Mouse (Mus musculus) adrenal gland (tissue): Measurements from ENCODE around the gene Cacna1f.

Source experiments
- intact Hi-C: fragments of 180-260 bp; cut with DNase I; formaldehyde crosslinking; loops from one replicate; pipeline ENCODE4 v1.15.1; 2025
- long read RNA-seq, 2 experiments: library from polyadenylated mRNA; unstranded; transcript quantifications; one replicate each; pipeline ENCODE4 v2.0.0; 2020; ENCODE audit warnings: borderline replicate concordance in 1 of 2; ENCODE audit not compliant: insufficient replicate concordance in 1 of 2

The Cacna1f gene
- long read RNA-seq, experiment 1 = 0 reads
- long read RNA-seq, experiment 2, partial matches to known transcripts = 2 of 2 reads
- long read RNA-seq, experiment 2, other reads (novel, unspliced or antisense) = 0 of 2 reads

DNA sequence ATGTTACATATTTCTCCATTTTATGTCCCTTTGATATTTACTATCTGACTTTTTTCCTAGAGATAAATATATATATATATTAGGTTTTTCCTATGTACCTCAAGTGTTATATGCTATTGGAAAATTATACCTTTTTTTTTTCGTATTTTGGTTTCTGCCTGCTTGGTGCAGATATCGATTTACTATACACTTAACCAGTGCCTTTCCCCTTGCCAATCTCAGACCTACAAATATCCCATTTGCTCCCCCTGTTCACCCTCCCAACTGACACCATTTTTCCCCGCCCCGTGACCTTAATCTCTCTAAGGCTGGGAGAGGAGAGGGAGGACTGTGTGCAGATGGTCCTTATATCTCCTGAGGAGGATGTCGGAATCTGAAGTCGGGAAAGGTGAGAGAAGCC lies at the start of gene Cacna1f:
Cacna1f (plus strand) TSS at position 301 of the 400 bp plus-strand sequence.
- intact Hi-C loops = no loop called here

DNA sequence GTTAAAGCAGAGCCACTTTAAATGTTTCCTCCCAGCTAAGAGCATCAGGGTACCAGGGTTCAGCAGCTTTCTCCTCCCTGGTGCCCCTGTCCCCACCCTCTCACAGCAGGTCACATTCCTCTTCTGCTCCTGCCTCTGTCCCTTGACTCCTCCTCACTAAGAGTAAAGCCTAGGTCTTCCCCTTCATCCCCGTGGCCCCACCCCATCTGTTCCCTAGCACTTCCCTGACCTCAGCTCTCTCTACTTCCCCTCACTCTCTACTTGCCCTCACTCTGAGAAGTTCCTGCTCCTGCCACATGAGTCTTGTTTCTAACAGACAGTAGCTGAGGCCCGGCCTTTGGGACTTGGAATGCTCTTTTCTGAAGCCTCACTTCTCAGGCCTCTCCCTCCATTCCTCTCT lies 43.8 kb upstream of the Cacna1f start:
- intact Hi-C loops = loop anchor here (10.0 kb wide), 1 partner anchor 78 kb away; no protein-coding TSS in a partner anchor

GRCm38 (mm10) chrX:7566352-7566751 lies 40.5 kb upstream of the Cacna1f start:
- intact Hi-C loops = loop anchor here (10.0 kb wide), 1 partner anchor 82 kb away; no protein-coding TSS in a partner anchor

- intact Hi-C loops = loop anchor here (10.0 kb wide), 1 partner anchor 83 kb away; no protein-coding TSS in a partner anchor
Observed at GRCm38 (mm10) chrX:7567491-7567890, 39.4 kb upstream of the Cacna1f start.

GRCm38 (mm10) chrX:7570481-7571175 lies 36.3 kb upstream of the Cacna1f start:
- intact Hi-C loops = no loop called here

DNA sequence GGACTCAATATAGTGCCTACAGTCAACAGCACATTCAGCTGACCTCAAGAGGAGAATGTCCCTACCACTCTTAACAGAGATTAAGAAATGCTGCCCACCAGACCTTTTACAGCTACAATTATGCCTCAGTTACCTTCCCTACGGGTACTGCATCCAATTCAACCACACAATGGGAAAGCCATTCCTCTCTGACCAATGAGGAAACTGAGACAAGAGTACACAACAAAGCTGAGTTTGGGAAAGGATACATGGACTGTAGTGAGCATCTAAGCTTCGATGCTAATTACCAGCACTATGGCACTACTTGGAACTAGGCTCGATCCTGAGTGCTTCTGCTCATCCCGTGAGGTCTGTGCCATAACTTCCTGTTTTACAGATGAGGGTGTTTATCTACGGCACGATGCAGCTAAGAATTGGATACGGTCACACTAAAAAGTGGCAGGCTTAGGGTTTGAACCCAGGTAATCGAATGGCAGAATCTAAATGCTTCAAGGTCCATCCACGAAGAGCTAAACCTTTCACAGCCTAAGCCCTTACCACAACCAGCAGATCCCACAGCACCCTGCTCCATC lies 35.2 kb upstream of the Cacna1f start:
- intact Hi-C loops = no loop called here

- intact Hi-C loops = no loop called here
Observed at GRCm38 (mm10) chrX:7572466-7572865, 34.4 kb upstream of the Cacna1f start.

- intact Hi-C loops = no loop called here
Observed at GRCm38 (mm10) chrX:7573176-7574086, 33.5 kb upstream of the Cacna1f start, which contains the start of gene Foxp3. Gene Foxp3, plus strand, starts transcription at chrX:7573644.

DNA sequence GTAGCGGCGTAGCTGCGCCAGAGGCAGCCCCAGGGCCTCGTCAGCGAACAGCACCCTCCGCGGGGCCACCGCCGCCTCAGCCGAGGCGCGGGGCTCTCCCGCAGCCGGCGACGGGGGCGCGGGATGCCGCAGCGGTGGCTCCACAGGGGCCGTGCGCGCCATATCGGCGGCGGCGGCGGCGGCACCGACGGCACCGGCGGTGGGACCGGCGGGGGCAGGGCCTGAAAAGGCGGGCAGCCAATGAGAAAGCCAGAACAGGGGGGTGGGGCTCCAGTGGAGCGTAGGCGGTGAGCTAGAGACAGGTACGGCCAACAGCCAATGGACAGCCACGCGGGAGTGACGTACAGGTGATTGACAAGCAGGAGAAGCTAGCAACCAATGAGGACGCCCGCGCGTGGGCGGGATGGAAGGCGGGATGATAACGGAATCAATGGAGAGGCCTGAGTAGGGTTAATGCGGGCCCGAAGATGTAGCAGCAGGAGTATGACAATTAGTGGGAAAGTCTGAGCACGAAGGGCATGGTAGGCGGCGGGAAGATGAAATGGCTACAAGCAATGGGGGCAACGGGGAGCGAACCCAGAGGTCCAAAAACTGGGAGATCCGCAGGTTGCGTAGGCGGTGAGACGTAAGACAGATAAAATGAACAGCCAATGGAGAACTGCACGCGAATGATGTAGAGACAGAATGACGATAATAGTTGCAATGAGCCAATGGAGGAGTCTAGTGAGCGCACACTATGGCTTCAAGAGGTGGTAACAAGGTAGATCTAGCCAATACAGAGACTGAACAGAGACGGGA lies 32.6 kb upstream of the Cacna1f start, which contains the start of gene Ppp1r3f:
Ppp1r3f (minus strand) TSS at position 197 of the 798 bp plus-strand sequence.
- intact Hi-C loops = no loop called here

DNA sequence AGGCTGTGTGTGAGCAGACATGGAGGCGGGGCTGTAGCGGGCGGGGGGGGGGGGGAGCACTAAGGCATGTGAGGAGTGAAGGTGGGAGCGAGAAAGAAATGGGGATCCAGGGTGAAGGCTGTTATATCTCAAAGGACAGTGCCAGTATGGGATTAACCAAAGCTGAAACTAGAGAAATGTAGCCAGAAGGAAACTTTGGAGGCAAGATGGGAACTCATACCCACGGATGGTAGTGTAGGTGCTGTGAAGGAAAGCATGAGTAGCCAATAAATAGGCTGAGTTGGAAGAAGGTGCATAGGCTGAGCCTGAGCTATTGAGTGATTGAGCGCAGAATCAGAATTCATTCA lies 32.0 kb upstream of the Cacna1f start:
- intact Hi-C loops = no loop called here

DNA sequence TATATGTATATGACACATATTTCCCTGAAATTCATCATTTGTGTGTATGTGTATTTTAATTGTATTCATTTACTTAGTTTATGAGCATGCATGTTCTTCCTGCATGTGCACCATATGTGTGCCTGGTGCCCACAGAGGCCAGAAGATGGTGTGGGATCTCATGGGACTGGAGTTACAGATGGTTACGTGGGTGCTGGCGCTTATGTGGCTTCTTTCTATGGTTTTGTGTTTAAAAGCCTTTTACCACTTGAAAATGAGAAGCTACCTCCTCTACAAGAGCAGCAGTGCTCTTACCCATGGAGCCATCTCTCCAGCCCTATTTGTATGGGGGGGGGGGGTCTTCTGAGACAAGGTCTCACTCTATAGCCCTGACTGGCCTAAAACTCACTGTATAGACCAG lies 25.7 kb upstream of the Cacna1f start:
- intact Hi-C loops = no loop called here

DNA sequence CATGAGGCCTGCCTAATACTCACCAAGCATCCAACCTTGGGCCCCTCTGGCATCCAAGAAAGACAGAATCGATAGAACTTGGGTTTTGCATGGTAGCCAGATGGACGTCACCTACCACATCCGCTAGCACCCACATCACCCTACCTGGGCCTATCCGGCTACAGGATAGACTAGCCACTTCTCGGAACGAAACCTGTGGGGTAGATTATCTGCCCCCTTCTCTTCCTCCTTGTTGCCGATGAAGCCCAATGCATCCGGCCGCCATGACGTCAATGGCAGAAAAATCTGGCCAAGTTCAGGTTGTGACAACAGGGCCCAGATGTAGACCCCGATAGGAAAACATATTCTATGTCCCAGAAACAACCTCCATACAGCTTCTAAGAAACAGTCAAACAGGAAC lies 23.0 kb upstream of the Cacna1f start:
- intact Hi-C loops = no loop called here

DNA sequence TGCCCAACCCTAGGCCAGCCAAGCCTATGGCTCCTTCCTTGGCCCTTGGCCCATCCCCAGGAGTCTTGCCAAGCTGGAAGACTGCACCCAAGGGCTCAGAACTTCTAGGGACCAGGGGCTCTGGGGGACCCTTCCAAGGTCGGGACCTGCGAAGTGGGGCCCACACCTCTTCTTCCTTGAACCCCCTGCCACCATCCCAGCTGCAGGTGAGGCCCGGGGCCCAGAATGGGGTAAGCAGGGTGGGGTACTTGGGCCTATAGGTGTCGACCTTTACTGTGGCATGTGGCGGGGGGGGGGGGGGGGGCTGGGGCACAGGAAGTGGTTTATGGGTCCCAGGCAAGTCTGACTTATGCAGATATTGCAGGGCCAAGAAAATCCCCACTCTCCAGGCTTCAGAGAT lies 20.5 kb upstream of the Cacna1f start:
- intact Hi-C loops = no loop called here

- intact Hi-C loops = no loop called here
Observed at GRCm38 (mm10) chrX:7595371-7595770, 11.5 kb upstream of the Cacna1f start.

- intact Hi-C loops = no loop called here
Observed at GRCm38 (mm10) chrX:7604004-7604403, 2.9 kb upstream of the Cacna1f start.

DNA sequence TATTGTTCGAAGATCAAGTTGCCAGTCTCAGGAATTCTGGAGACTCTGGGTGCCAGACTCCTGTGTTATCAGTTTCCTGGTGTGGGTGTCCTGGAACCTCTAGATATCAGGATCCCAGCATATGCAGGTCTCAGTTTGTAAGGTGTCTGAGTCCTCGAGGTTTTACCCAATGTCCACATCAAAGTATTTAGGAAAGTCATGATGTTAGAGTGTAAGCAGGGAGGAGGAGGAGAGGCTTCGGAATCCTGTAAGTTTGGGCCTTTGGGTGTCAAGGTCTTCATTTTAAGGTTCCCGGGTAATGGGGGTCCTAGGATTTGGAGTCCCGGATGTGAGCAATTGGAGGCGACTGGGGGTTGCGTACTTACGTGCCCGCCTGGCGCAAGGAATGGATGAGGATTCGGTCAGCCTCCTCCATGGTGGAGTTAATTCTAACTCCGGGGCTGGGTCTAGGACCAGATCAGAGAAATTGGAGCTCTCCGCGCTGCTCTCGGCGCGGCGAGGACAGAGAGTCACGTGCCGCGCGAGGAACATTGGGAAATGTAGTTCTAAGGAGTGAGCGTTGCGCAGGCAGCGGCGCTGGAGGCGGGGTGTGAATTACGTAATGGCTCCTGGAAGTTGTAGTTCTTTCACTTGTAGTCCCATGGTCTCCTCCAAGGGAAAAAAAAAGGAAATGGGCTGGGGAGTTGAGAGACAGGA lies 1.9 kb upstream of the Cacna1f start, which contains the start of gene Ccdc22:
Ccdc22 (minus strand) TSS at position 639 of the 696 bp plus-strand sequence.
- intact Hi-C loops = no loop called here

DNA sequence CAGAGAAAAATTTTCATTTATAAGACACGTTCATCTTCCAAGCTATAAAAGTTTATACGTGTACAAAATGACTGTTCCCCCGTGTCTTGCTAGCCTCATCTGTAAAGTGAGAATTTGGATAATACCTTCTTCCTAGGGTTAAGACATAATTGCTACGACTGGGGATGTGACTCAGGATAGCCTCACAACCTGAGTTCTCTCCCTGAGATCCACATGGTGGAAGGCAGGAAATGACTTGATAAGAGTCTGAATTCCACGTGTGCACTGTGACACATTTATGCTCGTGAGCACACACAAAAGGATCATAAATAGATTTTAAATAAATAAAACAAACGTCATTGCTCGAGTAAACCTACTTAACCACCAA lies 1.3 kb upstream of the Cacna1f start:
- intact Hi-C loops = no loop called here

- intact Hi-C loops = no loop called here
Observed at GRCm38 (mm10) chrX:7610035-7610434, 3.2 kb downstream of the Cacna1f start.

GRCm38 (mm10) chrX:7610536-7611258 lies 3.8 kb downstream of the Cacna1f start:
- intact Hi-C loops = no loop called here
